Mouse (Mus musculus) lung, embryonic 14.5 days (tissue): ENCODE results near the gene Galk1. TPM values are rescaled to one million over a fixed set of nuclear protein-coding genes. Genes with fewer than 3 reads are reported as not detected.

Experiments
- ATAC-seq: fragments of 200-750 bp; cut with Nextera tagmentation; 2 replicates; pipeline ENCODE4 v1.8.0; 2017; ENCODE audit warnings: mild to moderate bottlenecking, moderate TSS enrichment, moderate library complexity; ENCODE audit not compliant: insufficient read depth
- DNase-seq: peaks from one replicate; pipeline ENCODE4 v3.0.0-alpha.2; 2015
- H3K27ac ChIP-seq: fragments of 300-500 bp; sonication (generic); 2 replicates; pipeline ENCODE4 v1.5.1; 2014; ENCODE audit warnings: low read depth, mild to moderate bottlenecking, moderate library complexity
- H3K27me3 ChIP-seq: fragments of 300-500 bp; sonication (generic); 2 replicates; pipeline ENCODE4 v1.6.1; 2014; ENCODE audit warnings: low read length, control low read depth; ENCODE audit not compliant: insufficient read depth
- H3K36me3 ChIP-seq: fragments of 300-500 bp; sonication (generic); 2 replicates; pipeline ENCODE4 v1.6.1; 2014; ENCODE audit warnings: control low read depth; ENCODE audit not compliant: insufficient read depth
- H3K4me1 ChIP-seq: fragments of 300-500 bp; sonication (generic); 2 replicates; pipeline ENCODE4 v1.6.1; 2014; ENCODE audit warnings: antibody characterized with exemption, control low read depth; ENCODE audit not compliant: insufficient read depth
- H3K4me2 ChIP-seq: fragments of 300-500 bp; sonication (generic); 2 replicates; pipeline ENCODE4 v1.6.1; 2014; ENCODE audit warnings: mild to moderate bottlenecking
- H3K4me3 ChIP-seq: fragments of 300-500 bp; sonication (generic); 2 replicates; pipeline ENCODE4 v1.5.1; 2014; ENCODE audit warnings: low read depth, low read length
- H3K9ac ChIP-seq: fragments of 300-500 bp; sonication (generic); 2 replicates; pipeline ENCODE4 v1.6.1; 2014
- H3K9me3 ChIP-seq: fragments of 300-500 bp; sonication (generic); 2 replicates; pipeline ENCODE4 v1.6.1; 2016; ENCODE audit warnings: low read depth, low read length, control low read depth
- CTCF ChIP-seq: IDR thresholded peaks from 2 replicates; pipeline ENCODE4 v1.5.1; 2016; ENCODE audit warnings: antibody characterized with exemption, low read depth
- WGBS: fragments of 180-500 bp; shearing (Covaris S2); extraction: QIAGEN DNeasy Blood & Tissue Kit; methylation state at CpG from one replicate; pipeline ENCODE4 v1.1.7; 2014; 5-methylcytosine and 5-hydroxymethylcytosine counted together
- polyA plus RNA-seq: library from polyadenylated mRNA; unstranded; fragments of >200 nt; fragmentation: Nextera tagmentation; extraction: Ambion mirVana; gene quantifications from 2 replicates; pipeline ENCODE4 v1.2.1, GENCODE M21; 2014

Galk1 gene
- polyA plus RNA-seq, 1 experiment from 2014 or later: 208 TPM

DNA sequence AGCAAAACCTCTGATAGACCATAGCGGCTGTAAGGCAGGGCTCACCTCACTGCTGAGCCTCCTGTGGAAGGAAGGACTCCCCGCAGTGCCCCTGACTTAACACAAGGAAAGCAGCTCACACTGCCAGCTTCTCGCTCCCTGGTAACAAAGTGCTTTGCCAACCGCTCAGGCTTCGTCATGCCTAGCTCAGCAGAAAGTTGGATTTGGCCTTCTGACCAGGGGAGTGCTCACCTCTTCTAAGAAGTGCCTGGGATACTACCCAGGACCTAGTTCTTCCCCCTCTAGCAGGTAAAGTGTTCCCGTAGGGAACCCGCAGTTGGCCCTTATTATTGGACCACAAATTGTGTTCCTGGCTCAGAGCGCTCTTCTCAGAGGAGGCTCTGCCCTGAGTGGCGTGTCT lies 53.5 kb downstream of the Galk1 start:
- no peak overlapping the region for H3K4me2 ChIP-seq
- H3K9ac ChIP-seq: no peak overlapping the region
- TF ChIP-seq CTCF: no peak
- no peak overlapping the region for H3K27ac ChIP-seq
- DNase-seq: no peak
- H3K4me1 ChIP-seq: no peaks in the 10 kb centered on the region
- peaks cover 78% of the 10 kb centered on the region for H3K36me3 ChIP-seq
- no peaks in the 10 kb centered on the region for H3K9me3 ChIP-seq
- no peak for ATAC-seq
- H3K4me3 ChIP-seq: no peak overlapping the region
- 94% methylated on average over 9 of the region's 9 CpGs for WGBS
- H3K27me3 ChIP-seq: no peaks in the 10 kb centered on the region

Other genes starting within 250 kb of the Galk1 start
- 18.5 and 20.9 TPM in 2 replicates for gene Tmem94, start 247.3 kb downstream of the Galk1 start, polyA plus RNA-seq
- 21.0 and 23.0 TPM in 2 replicates for gene Caskin2, start 199.1 kb downstream of the Galk1 start, polyA plus RNA-seq
- 31.5 and 35.0 TPM in 2 replicates for gene Tsen54, start 198.0 kb downstream of the Galk1 start, polyA plus RNA-seq
- gene Llgl2, start 188.7 kb downstream of the Galk1 start, polyA plus RNA-seq: 28.8 and 31.9 TPM in 2 replicates
- 0.12 and 0.28 TPM in 2 replicates for gene Myo15b, start 154.3 kb downstream of the Galk1 start, polyA plus RNA-seq
- gene Smim5, start 112.8 kb downstream of the Galk1 start, polyA plus RNA-seq: 1.9 and 3.2 TPM in 2 replicates
- 11.4 and 12.2 TPM in 2 replicates for gene Smim6, start 100.7 kb downstream of the Galk1 start, polyA plus RNA-seq
- 39.1 and 43.5 TPM in 2 replicates for gene Sap30bp, start 79.4 kb downstream of the Galk1 start, polyA plus RNA-seq
- gene Recql5, start 79.2 kb downstream of the Galk1 start, polyA plus RNA-seq: 17.8 and 21.7 TPM in 2 replicates
- gene Itgb4, start 38.0 kb downstream of the Galk1 start, polyA plus RNA-seq: 2.0 and 2.3 TPM in 2 replicates
- gene H3f3b, start 15.2 kb upstream of the Galk1 start, polyA plus RNA-seq: 1,851 and 1,959 TPM in 2 replicates
- 39.5 and 44.4 TPM in 2 replicates for gene Unk, start 17.6 kb upstream of the Galk1 start, polyA plus RNA-seq
- 2.5 and 3.3 TPM in 2 replicates for gene Unc13d, start 65.2 kb upstream of the Galk1 start, polyA plus RNA-seq
- gene Wbp2, start 74.3 kb upstream of the Galk1 start, polyA plus RNA-seq: 66.5 and 69.8 TPM in 2 replicates
- gene Trim47, start 114.5 kb upstream of the Galk1 start, polyA plus RNA-seq: 12.7 and 13.2 TPM in 2 replicates
- 3.7 and 3.9 TPM in 2 replicates for gene Trim65, start 118.4 kb upstream of the Galk1 start, polyA plus RNA-seq
- 89.3 and 91.9 TPM in 2 replicates for gene Mrpl38, start 126.1 kb upstream of the Galk1 start, polyA plus RNA-seq
- gene Fbf1, start 155.4 kb upstream of the Galk1 start, polyA plus RNA-seq: 30.9 and 35.2 TPM in 2 replicates
- gene Ten1, start 186.1 kb upstream of the Galk1 start, polyA plus RNA-seq: 64.1 and 66.7 TPM in 2 replicates
- 21.4 and 22.1 TPM in 2 replicates for gene Acox1, start 186.3 kb upstream of the Galk1 start, polyA plus RNA-seq
- gene Evpl, start 225.4 kb upstream of the Galk1 start, polyA plus RNA-seq: 4.4 and 4.8 TPM in 2 replicates